Mouse (Mus musculus) ES-Bruce4 (cell line): ENCODE results near the gene Tmem252. TPM values are rescaled to one million over a fixed set of nuclear protein-coding genes. Genes with fewer than 3 reads are reported as not detected.

Experiments used
- H3K27ac ChIP-seq: 2 replicates; pipeline ENCODE4 v1.5.1; 2012; ENCODE audit warnings: low read length, inconsistent platforms; ENCODE audit not compliant: insufficient read depth
- H3K27me3 ChIP-seq: 2 replicates; pipeline ENCODE4 v1.6.1; 2012; ENCODE audit warnings: mild to moderate bottlenecking, low read length, inconsistent platforms; ENCODE audit not compliant: control insufficient read depth, poor library complexity, insufficient read depth, severe bottlenecking
- H3K36me3 ChIP-seq: 2 replicates; pipeline ENCODE4 v1.6.1; 2012; ENCODE audit warnings: inconsistent platforms, mild to moderate bottlenecking, low read length, moderate library complexity; ENCODE audit not compliant: control insufficient read depth, poor library complexity, insufficient read depth, severe bottlenecking
- H3K4me1 ChIP-seq: one replicate; pipeline ENCODE4 v1.8.1; 2011; ENCODE audit warnings: low read length; ENCODE audit not compliant: control insufficient read depth, insufficient read depth
- H3K4me3 ChIP-seq: 2 replicates; pipeline ENCODE4 v1.5.1; 2011; ENCODE audit warnings: low read depth, mild to moderate bottlenecking, low read length
- H3K9ac ChIP-seq: 2 replicates; pipeline ENCODE4 v1.6.1; 2012; ENCODE audit warnings: low read depth, mild to moderate bottlenecking, inconsistent platforms; ENCODE audit not compliant: poor library complexity, severe bottlenecking
- H3K9me3 ChIP-seq: replicated peaks from 2 replicates; pipeline ENCODE4 v1.6.1; 2012; ENCODE audit warnings: mild to moderate bottlenecking, low read length, inconsistent platforms; ENCODE audit not compliant: control insufficient read depth, poor library complexity, insufficient read depth, severe bottlenecking
- CTCF ChIP-seq: IDR thresholded peaks from one replicate; pipeline ENCODE4 v1.8.1; 2011; ENCODE audit warnings: low read depth, low read length
- EP300 ChIP-seq: IDR thresholded peaks from 2 replicates; pipeline ENCODE4 v1.6.1; 2011; ENCODE audit warnings: low read depth, low read length; ENCODE audit not compliant: insufficient read depth
- POLR2A ChIP-seq: IDR thresholded peaks from one replicate; pipeline ENCODE4 v1.8.1; 2011; ENCODE audit warnings: low read length; ENCODE audit not compliant: insufficient read depth
- polyA plus RNA-seq: library from polyadenylated mRNA; stranded (reverse); fragments of >200 nt; gene quantifications from 2 replicates; pipeline ENCODE4 v1.2.4, GENCODE M21; 2011; ENCODE audit warnings: low read depth; ENCODE audit not compliant: missing spikeins, insufficient read depth, insufficient read length

Tmem252 gene
- polyA plus RNA-seq, 1 experiment: not detected

DNA sequence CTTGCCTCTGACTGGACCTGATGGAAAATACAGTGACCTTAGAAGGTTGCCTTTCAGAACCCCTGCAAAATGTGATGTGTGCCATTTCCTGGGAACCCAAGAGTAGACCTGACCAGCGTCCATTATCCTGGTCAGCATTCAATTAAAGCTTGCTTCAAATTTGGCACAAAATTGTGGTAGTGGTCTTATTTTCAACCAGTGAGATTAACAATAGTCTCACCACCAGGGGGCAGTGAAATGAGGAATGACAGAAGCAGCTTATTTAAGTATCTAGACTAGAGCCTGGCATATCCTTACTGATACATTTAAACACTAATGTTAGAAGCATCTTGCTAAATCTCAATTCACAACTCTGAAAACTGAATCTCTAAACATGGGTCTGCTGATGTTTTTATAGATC lies 31.6 kb downstream of the Tmem252 start:
- H3K27me3 ChIP-seq: no peaks in the 10 kb centered on the region
- H3K9me3 ChIP-seq: no peaks in the 10 kb centered on the region
- H3K4me3 ChIP-seq: no peak overlapping the region
- no peaks in the 10 kb centered on the region for H3K4me1 ChIP-seq
- no peaks in the 10 kb centered on the region for H3K36me3 ChIP-seq
- no peak overlapping the region for H3K9ac ChIP-seq
- H3K27ac ChIP-seq: no peak overlapping the region
- no peak for TF ChIP-seq EP300
- TF ChIP-seq POLR2A: no peak
- no peak for TF ChIP-seq CTCF

DNA sequence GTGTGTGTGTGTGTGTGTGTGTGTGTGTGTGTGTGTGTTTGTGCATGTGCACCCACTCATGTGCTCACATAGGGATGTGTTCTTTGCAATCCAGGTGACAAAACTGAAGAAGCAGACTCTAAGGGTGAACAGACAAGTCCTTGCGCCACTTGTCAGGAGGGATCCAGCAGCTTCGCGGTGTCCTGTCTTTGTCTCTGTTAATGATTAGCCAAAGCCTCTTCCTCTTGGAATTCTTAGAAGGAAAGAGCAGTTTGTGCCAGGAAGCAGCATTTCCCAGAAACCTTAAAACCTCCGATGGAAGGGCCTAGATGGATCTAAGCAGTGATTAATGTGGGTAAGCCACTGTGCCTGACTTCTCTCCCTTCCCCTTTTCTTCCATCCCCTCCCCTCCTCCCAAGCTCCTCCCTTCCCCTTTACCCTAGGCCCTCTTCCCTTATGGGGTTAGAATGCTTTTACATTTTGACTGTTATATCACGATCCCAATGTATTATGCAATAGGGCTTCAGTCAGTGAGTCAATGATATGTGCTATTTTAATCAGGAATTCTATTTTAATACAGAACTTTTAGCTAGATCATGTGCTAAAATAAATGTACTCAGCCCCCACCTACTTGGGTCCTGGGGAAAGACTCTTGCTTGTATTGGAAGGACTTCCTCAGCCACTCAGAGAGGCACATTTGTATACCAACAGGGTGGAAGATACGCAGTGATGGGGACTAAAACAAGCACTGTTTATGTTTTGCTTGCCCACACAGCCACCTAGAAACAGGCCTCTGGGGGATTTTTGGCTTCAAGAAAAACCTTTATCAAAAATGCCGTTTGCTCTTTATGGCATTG lies 33.5 kb downstream of the Tmem252 start:
- Histone ChIP-seq H3K36me3 (no peaks in the 10 kb centered on the region), H3K27me3 (no peaks in the 10 kb centered on the region), H3K4me3 (no peak overlapping the region), H3K9ac (no peak overlapping the region), H3K4me1 (no peaks in the 10 kb centered on the region), H3K27ac (no peak overlapping the region), H3K9me3 (no peaks in the 10 kb centered on the region)
- no peak for TF ChIP-seq CTCF
- no peak for TF ChIP-seq POLR2A
- TF ChIP-seq EP300: no peak

GRCm38 (mm10) chr19:24708032-24708431 lies 34.2 kb downstream of the Tmem252 start:
- Histone ChIP-seq H3K27me3 (no peaks in the 10 kb centered on the region), H3K36me3 (no peaks in the 10 kb centered on the region), H3K4me3 (no peak overlapping the region), H3K4me1 (no peaks in the 10 kb centered on the region), H3K27ac (no peak overlapping the region), H3K9me3 (no peaks in the 10 kb centered on the region), H3K9ac (no peak overlapping the region)
- TF ChIP-seq EP300 (no peak), POLR2A (no peak), CTCF (no peak)

- Histone ChIP-seq H3K4me1 (no peaks in the 10 kb centered on the region), H3K9me3 (no peaks in the 10 kb centered on the region), H3K9ac (no peak overlapping the region), H3K27me3 (no peaks in the 10 kb centered on the region), H3K36me3 (no peaks in the 10 kb centered on the region), H3K4me3 (no peak overlapping the region), H3K27ac (no peak overlapping the region)
- TF ChIP-seq CTCF: no peak
- no peak for TF ChIP-seq EP300
- TF ChIP-seq POLR2A: no peak
Observed at GRCm38 (mm10) chr19:24716303-24717097, 42.7 kb downstream of the Tmem252 start.

DNA sequence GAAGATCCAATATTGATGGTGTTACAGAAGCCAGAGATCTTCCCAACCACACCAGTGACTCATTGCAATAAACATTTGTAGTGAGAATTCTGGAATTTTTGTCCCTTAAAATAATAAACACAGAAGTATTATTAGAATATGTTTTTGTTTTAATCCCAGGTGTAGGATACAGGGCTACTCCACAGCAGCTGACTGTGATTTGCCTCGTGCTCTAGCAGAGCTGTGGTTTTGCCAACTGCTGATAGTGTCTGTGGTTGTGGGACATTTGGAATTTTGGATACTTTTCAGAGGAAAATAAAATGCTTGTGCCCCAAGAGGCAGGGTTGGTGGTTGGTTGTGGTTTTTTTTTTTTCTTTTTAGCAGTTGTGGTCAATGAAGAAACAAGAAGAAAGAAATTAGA lies 44.2 kb downstream of the Tmem252 start:
- H3K27ac ChIP-seq: no peak overlapping the region
- no peak overlapping the region for H3K4me3 ChIP-seq
- TF ChIP-seq POLR2A: no peak
- TF ChIP-seq CTCF: no peak
- TF ChIP-seq EP300: no peak

GRCm38 (mm10) chr19:24719504-24719903 lies 45.7 kb downstream of the Tmem252 start:
- no peak for TF ChIP-seq CTCF
- TF ChIP-seq EP300: no peak
- TF ChIP-seq POLR2A: no peak
- H3K9ac ChIP-seq: no peak overlapping the region
- H3K27ac ChIP-seq: no peak overlapping the region
- H3K4me3 ChIP-seq: no peak overlapping the region
- no peaks in the 10 kb centered on the region for H3K36me3 ChIP-seq
- no peaks in the 10 kb centered on the region for H3K4me1 ChIP-seq
- no peaks in the 10 kb centered on the region for H3K9me3 ChIP-seq
- no peaks in the 10 kb centered on the region for H3K27me3 ChIP-seq

More for the DNA sequence above, 44.2 kb downstream of the Tmem252 start:
- Histone ChIP-seq H3K27me3 (no peaks in the 10 kb centered on the region), H3K9me3 (no peaks in the 10 kb centered on the region), H3K9ac (no peak overlapping the region), H3K4me1 (no peaks in the 10 kb centered on the region), H3K36me3 (no peaks in the 10 kb centered on the region)
